Mouse (Mus musculus): ENCODE data around the gene Shbg. TPM values are rescaled to one million over a fixed set of nuclear protein-coding genes. Genes with fewer than 3 reads are reported as not detected.

Shbg gene
- polyA plus RNA-seq, 1 experiment from 2014 or later = not detected

GRCm38 (mm10) chr11:69578301-69578700 lies 39.4 kb downstream of the Shbg start:
- Histone ChIP-seq H3K4me1 (ENCODE audit: control insufficient read depth, insufficient read depth, low read length) (peaks cover 16% of the 10 kb centered on the region), H3K9me3 (ENCODE audit: control insufficient read depth, low read length) (no peaks in the 10 kb centered on the region), H3K4me3 (ENCODE audit: low read depth, low read length) (peak overlapping the region; percentile 84), H3K4me2 (ENCODE audit: low read depth, severe bottlenecking) (peak overlapping the region; percentile 66), H3K27ac (replicated peaks; ENCODE audit: low read depth, low read length) (no peak overlapping the region), H3K36me3 (ENCODE audit: control insufficient read depth, insufficient read depth, low read length) (peaks cover 2% of the 10 kb centered on the region; the same call in 1 of the 2 replicates), H3K27me3 (ENCODE audit: control insufficient read depth, insufficient read depth, low read length) (no peaks in the 10 kb centered on the region), H3K9ac (ENCODE audit: low read length) (peak overlapping the region; percentile 81)
- WGBS = 14% methylated on average over 15 of the region's 15 CpGs
- DNase-seq (ENCODE audit: low spot score) (no peak), ATAC-seq (ENCODE audit: insufficient number of reproducible peaks, low FRiP score, low TSS enrichment, low read depth) (no peak)

GRCm38 (mm10) chr11:69576307-69576706 lies 41.4 kb downstream of the Shbg start:
- Histone ChIP-seq H3K4me1 (ENCODE audit: control insufficient read depth, insufficient read depth, low read length) (peaks cover 11% of the 10 kb centered on the region), H3K27me3 (ENCODE audit: control insufficient read depth, insufficient read depth, low read length) (no peaks in the 10 kb centered on the region), H3K27ac (replicated peaks; ENCODE audit: low read depth, low read length) (no peak overlapping the region), H3K9ac (ENCODE audit: low read length) (no peak overlapping the region), H3K4me3 (ENCODE audit: low read depth, low read length) (no peak overlapping the region), H3K4me2 (ENCODE audit: low read depth, severe bottlenecking) (no peak overlapping the region), H3K36me3 (ENCODE audit: control insufficient read depth, insufficient read depth, low read length) (peaks cover 4% of the 10 kb centered on the region; the same call in 1 of the 2 replicates), H3K9me3 (ENCODE audit: control insufficient read depth, low read length) (no peaks in the 10 kb centered on the region)
- 75% methylated on average over 5 of the region's 5 CpGs for WGBS
- no peak for ATAC-seq (ENCODE audit: insufficient number of reproducible peaks, low FRiP score, low TSS enrichment, low read depth)
- DNase-seq (ENCODE audit: low spot score) = no peak

- 65% methylated on average over 3 of the region's 3 CpGs for WGBS
- no peak for ATAC-seq (ENCODE audit: insufficient number of reproducible peaks, low FRiP score, low TSS enrichment, low read depth)
- Histone ChIP-seq H3K36me3 (ENCODE audit: control insufficient read depth, insufficient read depth, low read length) (peaks cover 6% of the 10 kb centered on the region; the same call in 1 of the 2 replicates), H3K9me3 (ENCODE audit: control insufficient read depth, low read length) (no peaks in the 10 kb centered on the region), H3K27ac (replicated peaks; ENCODE audit: low read depth, low read length) (no peak overlapping the region), H3K9ac (ENCODE audit: low read length) (no peak overlapping the region), H3K4me3 (ENCODE audit: low read depth, low read length) (no peak overlapping the region), H3K4me2 (ENCODE audit: low read depth, severe bottlenecking) (no peak overlapping the region), H3K27me3 (ENCODE audit: control insufficient read depth, insufficient read depth, low read length) (no peaks in the 10 kb centered on the region), H3K4me1 (ENCODE audit: control insufficient read depth, insufficient read depth, low read length) (peaks cover 11% of the 10 kb centered on the region)
- peak; percentile 54 for DNase-seq (ENCODE audit: low spot score)
These were observed 42.5 kb downstream of the Shbg start for GRCm38 (mm10) chr11:69575220-69575619.

- H3K9me3 ChIP-seq (ENCODE audit: control insufficient read depth, low read length) = no peaks in the 10 kb centered on the region
- H3K27me3 ChIP-seq (ENCODE audit: control insufficient read depth, insufficient read depth, low read length) = no peaks in the 10 kb centered on the region
- ATAC-seq (ENCODE audit: insufficient number of reproducible peaks, low FRiP score, low TSS enrichment, low read depth) (no peak), DNase-seq (ENCODE audit: low spot score) (no peak)
- H3K4me1 ChIP-seq (ENCODE audit: control insufficient read depth, insufficient read depth, low read length) = peaks cover 35% of the 10 kb centered on the region
- H3K4me2 ChIP-seq (ENCODE audit: low read depth, severe bottlenecking) = no peak overlapping the region
- peaks cover 10% of the 10 kb centered on the region; the same call in 1 of the 2 replicates for H3K36me3 ChIP-seq (ENCODE audit: control insufficient read depth, insufficient read depth, low read length)
- no peak overlapping the region for H3K9ac ChIP-seq (ENCODE audit: low read length)
- H3K4me3 ChIP-seq (ENCODE audit: low read depth, low read length) = no peak overlapping the region
- H3K27ac ChIP-seq (replicated peaks; ENCODE audit: low read depth, low read length) = no peak overlapping the region
- WGBS = 55% methylated on average over 8 of the region's 8 CpGs
These were observed 52.6 kb downstream of the Shbg start for GRCm38 (mm10) chr11:69565131-69565530.

MicroRNAs encoded within 50 kb of the gene (microRNA counts, 519-probe panel; counts per million panel counts)
- microRNA mmu-miR-1934 (not detected), microRNA mmu-miR-467f (3,109 counts per million, percentile 38 among the panel's probes with 10 or more counts)

Small RNA genes within 50 kb of the gene (microRNA-seq; reads per million reads assigned to microRNA genes)
- gene Mir1934 = 5.2 reads per million, percentile 11 among the genes with 10 or more reads in this experiment
- gene Mir467f = not detected

Other genes with a start within 250 kb of the Shbg start
- 58.6 and 68.0 TPM in 2 replicates for gene Chd3, start 248.5 kb downstream of the Shbg start, polyA plus RNA-seq (2014; fragmentation: Nextera tagmentation; extraction: Ambion mirVana)
- 129 and 141 TPM in 2 replicates for gene Naa38, start 222.4 kb downstream of the Shbg start, polyA plus RNA-seq (2014; fragmentation: Nextera tagmentation; extraction: Ambion mirVana)
- 29.2 and 37.0 TPM in 2 replicates for gene Cyb5d1, start 222.3 kb downstream of the Shbg start, polyA plus RNA-seq (2014; fragmentation: Nextera tagmentation; extraction: Ambion mirVana)
- gene Tmem88, start 219.7 kb downstream of the Shbg start, polyA plus RNA-seq (2014; fragmentation: Nextera tagmentation; extraction: Ambion mirVana) = 22.7 and 23.6 TPM in 2 replicates
- gene Kdm6b, start 204.2 kb downstream of the Shbg start, polyA plus RNA-seq (2014; fragmentation: Nextera tagmentation; extraction: Ambion mirVana) = 42.4 and 44.5 TPM in 2 replicates
- gene Dnah2, start 68.8 kb downstream of the Shbg start, polyA plus RNA-seq (2014; fragmentation: Nextera tagmentation; extraction: Ambion mirVana) = 0.87 and 1.4 TPM in 2 replicates
- gene Efnb3, start 57.7 kb downstream of the Shbg start, polyA plus RNA-seq (2014; fragmentation: Nextera tagmentation; extraction: Ambion mirVana) = 12.9 and 14.4 TPM in 2 replicates
- 45.7 and 46.9 TPM in 2 replicates for gene Wrap53, start 37.6 kb downstream of the Shbg start, polyA plus RNA-seq (2014; fragmentation: Nextera tagmentation; extraction: Ambion mirVana)
- 250 and 254 TPM in 2 replicates for gene Trp53, start 37.5 kb downstream of the Shbg start, polyA plus RNA-seq (2014; fragmentation: Nextera tagmentation; extraction: Ambion mirVana)
- 4.5 and 4.9 TPM in 2 replicates for gene Atp1b2, start 12.0 kb downstream of the Shbg start, polyA plus RNA-seq (2014; fragmentation: Nextera tagmentation; extraction: Ambion mirVana)
- 14.7 and 16.2 TPM in 2 replicates for gene Sat2, start 4.1 kb upstream of the Shbg start, polyA plus RNA-seq (2014; fragmentation: Nextera tagmentation; extraction: Ambion mirVana)
- gene Fxr2, start 15.1 kb upstream of the Shbg start, polyA plus RNA-seq (2014; fragmentation: Nextera tagmentation; extraction: Ambion mirVana) = 35.8 and 37.5 TPM in 2 replicates
- 0.17 TPM in 1 of 2 replicates, not detected in the other for gene Sox15, start 37.4 kb upstream of the Shbg start, polyA plus RNA-seq (2014; fragmentation: Nextera tagmentation; extraction: Ambion mirVana)
- 21.0 and 41.0 TPM in 2 replicates for gene Mpdu1, start 44.7 kb upstream of the Shbg start, polyA plus RNA-seq (2014; fragmentation: Nextera tagmentation; extraction: Ambion mirVana)
- gene Cd68, start 48.2 kb upstream of the Shbg start, polyA plus RNA-seq (2014; fragmentation: Nextera tagmentation; extraction: Ambion mirVana) = 3.4 and 4.5 TPM in 2 replicates
- gene Eif4a1, start 54.5 kb upstream of the Shbg start, polyA plus RNA-seq (2014; fragmentation: Nextera tagmentation; extraction: Ambion mirVana) = 759 and 892 TPM in 2 replicates
- 125 and 127 TPM in 2 replicates for gene Senp3, start 64.2 kb upstream of the Shbg start, polyA plus RNA-seq (2014; fragmentation: Nextera tagmentation; extraction: Ambion mirVana)
- not detected in 2 replicates for gene Tnfsf13, start 67.9 kb upstream of the Shbg start, polyA plus RNA-seq (2014; fragmentation: Nextera tagmentation; extraction: Ambion mirVana)
- gene Tnfsf12, start 77.9 kb upstream of the Shbg start, polyA plus RNA-seq (2014; fragmentation: Nextera tagmentation; extraction: Ambion mirVana) = 2.6 and 3.3 TPM in 2 replicates
- gene Tnfsfm13, start 78.2 kb upstream of the Shbg start, polyA plus RNA-seq (2014; fragmentation: Nextera tagmentation; extraction: Ambion mirVana) = 1.1 and 1.3 TPM in 2 replicates
- 64.0 and 78.3 TPM in 2 replicates for gene Polr2a, start 140.7 kb upstream of the Shbg start, polyA plus RNA-seq (2014; fragmentation: Nextera tagmentation; extraction: Ambion mirVana)
- gene Slc35g3, start 144.1 kb upstream of the Shbg start, polyA plus RNA-seq (2014; fragmentation: Nextera tagmentation; extraction: Ambion mirVana) = 0.09 TPM in 1 of 2 replicates, not detected in the other
- 0.96 and 1.1 TPM in 2 replicates for gene Zbtb4, start 148.0 kb upstream of the Shbg start, polyA plus RNA-seq (2014; fragmentation: Nextera tagmentation; extraction: Ambion mirVana)
- gene Chrnb1, start 178.0 kb upstream of the Shbg start, polyA plus RNA-seq (2014; fragmentation: Nextera tagmentation; extraction: Ambion mirVana) = 4.3 and 4.4 TPM in 2 replicates
- 0.36 and 0.67 TPM in 2 replicates for gene Fgf11, start 184.0 kb upstream of the Shbg start, polyA plus RNA-seq (2014; fragmentation: Nextera tagmentation; extraction: Ambion mirVana)
- gene Tmem102, start 187.7 kb upstream of the Shbg start, polyA plus RNA-seq (2014; fragmentation: Nextera tagmentation; extraction: Ambion mirVana) = 1.8 and 2.0 TPM in 2 replicates
- not detected in 2 replicates for gene Gm39566, start 197.4 kb upstream of the Shbg start, polyA plus RNA-seq (2014; fragmentation: Nextera tagmentation; extraction: Ambion mirVana)
- not detected in 2 replicates for gene Spem2, start 200.6 kb upstream of the Shbg start, polyA plus RNA-seq (2014; fragmentation: Nextera tagmentation; extraction: Ambion mirVana)
- 0.15 and 0.18 TPM in 2 replicates for gene Spem1, start 204.3 kb upstream of the Shbg start, polyA plus RNA-seq (2014; fragmentation: Nextera tagmentation; extraction: Ambion mirVana)
- gene Nlgn2, start 219.9 kb upstream of the Shbg start, polyA plus RNA-seq (2014; fragmentation: Nextera tagmentation; extraction: Ambion mirVana) = 5.8 and 6.2 TPM in 2 replicates
- 285 and 304 TPM in 2 replicates for gene Tmem256, start 220.6 kb upstream of the Shbg start, polyA plus RNA-seq (2014; fragmentation: Nextera tagmentation; extraction: Ambion mirVana)
- 115 TPM in 2 replicates for gene Plscr3, start 228.5 kb upstream of the Shbg start, polyA plus RNA-seq (2014; fragmentation: Nextera tagmentation; extraction: Ambion mirVana)
- gene Tnk1, start 240.8 kb upstream of the Shbg start, polyA plus RNA-seq (2014; fragmentation: Nextera tagmentation; extraction: Ambion mirVana) = 0.89 and 1.2 TPM in 2 replicates

Measured in limb, embryonic 11.5 days (tissue).